Mouse (Mus musculus) embryonic facial prominence, embryonic 11.5 days (tissue): ENCODE measurements around the gene Tuba1b. TPM values are rescaled to one million over a fixed set of nuclear protein-coding genes. Genes with fewer than 3 reads are reported as not detected.

ENCODE experiments used
- ATAC-seq: fragments of 200-750 bp; cut with Nextera tagmentation; replicated peaks from 2 replicates; pipeline ENCODE4 v1.8.0; 2017; ENCODE audit warnings: low read depth; ENCODE audit not compliant: insufficient number of reproducible peaks, low FRiP score, low TSS enrichment
- DNase-seq: peaks from one replicate; pipeline ENCODE4 v3.0.0-alpha.2; 2015; ENCODE audit warnings: low spot score
- H3K27ac ChIP-seq: fragments of 300-500 bp; sonication (generic); replicated peaks from 2 replicates; pipeline ENCODE4 v1.5.1; 2014; ENCODE audit warnings: mild to moderate bottlenecking, low read depth, low read length, control low read depth
- H3K27me3 ChIP-seq: fragments of 300-500 bp; sonication (generic); 2 replicates; pipeline ENCODE4 v1.6.1; 2014; ENCODE audit warnings: mild to moderate bottlenecking, low read length, moderate library complexity, mixed read lengths; ENCODE audit not compliant: control insufficient read depth, insufficient read depth
- H3K36me3 ChIP-seq: fragments of 300-500 bp; sonication (generic); replicated peaks from 2 replicates; pipeline ENCODE4 v1.6.1; 2014; ENCODE audit warnings: low read depth, mild to moderate bottlenecking, low read length, moderate library complexity, mixed read lengths; ENCODE audit not compliant: control insufficient read depth, insufficient read depth
- H3K4me1 ChIP-seq: fragments of 300-500 bp; sonication (generic); 2 replicates; pipeline ENCODE4 v1.6.1; 2014; ENCODE audit warnings: low read length, mixed read lengths; ENCODE audit not compliant: control insufficient read depth, insufficient read depth
- H3K4me2 ChIP-seq: fragments of 300-500 bp; sonication (generic); 2 replicates; pipeline ENCODE4 v1.6.1; 2014; ENCODE audit warnings: low read depth, mild to moderate bottlenecking, control low read depth, low read length, moderate library complexity
- H3K4me3 ChIP-seq: fragments of 300-500 bp; sonication (generic); 2 replicates; pipeline ENCODE4 v1.5.1; 2014; ENCODE audit warnings: low read depth, low read length, control low read depth
- H3K9ac ChIP-seq: fragments of 300-500 bp; sonication (generic); replicated peaks from 2 replicates; pipeline ENCODE4 v1.6.1; 2014; ENCODE audit warnings: mild to moderate bottlenecking, control low read depth, low read length
- H3K9me3 ChIP-seq: fragments of 300-500 bp; sonication (generic); replicated peaks from 2 replicates; pipeline ENCODE4 v1.6.1; 2016; ENCODE audit warnings: mild to moderate bottlenecking, low read length, inconsistent platforms, mixed read lengths; ENCODE audit not compliant: control insufficient read depth
- WGBS: fragments of 180-500 bp; shearing (Covaris S2); extraction: QIAGEN DNeasy Blood & Tissue Kit; methylation state at CpG from one replicate; pipeline ENCODE4 v1.1.7; 2014; 5-methylcytosine and 5-hydroxymethylcytosine counted together
- polyA plus RNA-seq: library from polyadenylated mRNA; unstranded; fragments of >200 nt; fragmentation: Nextera tagmentation; extraction: Ambion mirVana; gene quantifications from 2 replicates; pipeline ENCODE4 v1.2.1, GENCODE M21; 2014

Tuba1b gene
- polyA plus RNA-seq, 1 experiment from 2014 or later: 2,291 TPM

DNA sequence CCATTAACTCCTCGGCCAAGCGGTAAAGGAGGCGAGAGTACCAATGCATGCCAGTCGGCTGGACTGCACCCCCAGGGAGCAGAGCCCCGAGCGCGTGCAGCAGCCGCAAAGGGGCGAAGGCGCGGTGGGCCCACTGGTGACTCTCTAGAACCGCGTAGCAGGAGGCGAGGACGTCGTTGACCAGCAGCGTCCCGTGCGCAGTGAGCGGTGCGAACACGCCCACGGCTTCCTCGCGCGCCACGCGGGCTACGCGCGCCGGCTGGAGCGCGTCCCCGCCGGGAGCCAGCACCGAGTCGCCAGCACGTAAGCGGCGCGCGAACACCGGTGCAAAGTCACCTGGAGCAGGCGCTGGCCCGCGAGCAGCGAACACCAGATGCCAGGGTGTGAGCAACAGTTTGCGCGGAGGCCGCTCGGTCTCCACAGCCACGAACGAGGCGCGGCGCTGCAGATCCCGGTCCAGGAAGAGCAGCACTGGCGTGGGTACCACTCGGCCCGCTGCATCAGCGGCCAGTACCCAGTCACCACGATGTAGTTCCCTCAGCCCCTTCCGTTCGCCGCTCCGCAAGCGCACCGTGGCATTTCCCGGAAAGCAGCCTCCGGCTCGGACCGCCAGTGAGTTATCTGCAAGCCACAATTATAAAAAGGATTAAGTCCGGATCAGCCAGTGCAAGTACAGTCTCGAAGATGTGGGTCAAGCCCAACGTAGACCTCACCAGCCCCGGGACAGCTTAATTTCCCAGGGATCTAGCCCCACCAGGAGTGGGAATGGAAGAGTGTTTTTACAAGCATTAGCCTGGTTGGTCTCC, 40.2 kb downstream of the Tuba1b start, which contains the start of gene Rhebl1:
Gene Rhebl1 (minus strand): TSS at position 601 of the 806 bp plus-strand sequence.
- Histone ChIP-seq H3K9ac (peak within 1 kb of the TSS; percentile 57), H3K27ac (no peak within 1 kb of the TSS), H3K27me3 (peaks cover 72% of the 10 kb centered on the region), H3K36me3 (no peaks in the 10 kb centered on the region), H3K4me2 (peak within 1 kb of the TSS; percentile 97), H3K4me1 (peaks cover 21% of the 10 kb centered on the region), H3K9me3 (no peaks in the 10 kb centered on the region), H3K4me3 (peak within 1 kb of the TSS; percentile 47)
- WGBS: under 1% methylated on average over 77 of the region's 77 CpGs
- DNase-seq: peak; percentile 52
- no peak for ATAC-seq

DNA sequence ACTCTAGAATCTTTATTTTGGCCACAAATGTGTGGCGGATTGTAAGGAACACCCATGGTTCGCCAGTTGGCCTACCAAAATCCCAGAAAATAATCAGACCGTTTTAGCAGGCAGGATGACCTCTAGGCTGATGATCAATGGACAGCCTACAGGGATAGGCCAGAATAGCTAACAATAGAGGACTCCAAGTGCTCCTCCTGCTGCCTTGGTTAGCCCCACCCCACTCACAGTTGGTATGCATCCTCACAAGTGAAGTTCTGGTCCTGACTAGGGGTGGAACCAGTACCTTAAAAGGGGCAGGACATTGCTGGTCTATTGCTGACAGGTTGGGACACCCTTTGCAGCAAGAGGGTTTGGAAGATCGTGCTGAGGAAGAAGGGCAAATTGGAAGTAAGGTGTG, 41.3 kb downstream of the Tuba1b start:
- no peak for ATAC-seq
- no peak for DNase-seq
- Histone ChIP-seq H3K4me2 (no peak overlapping the region), H3K4me1 (peaks cover 18% of the 10 kb centered on the region), H3K4me3 (no peak overlapping the region), H3K9me3 (no peaks in the 10 kb centered on the region), H3K27ac (no peak overlapping the region), H3K36me3 (no peaks in the 10 kb centered on the region), H3K9ac (no peak overlapping the region), H3K27me3 (peaks cover 61% of the 10 kb centered on the region)
- 44% methylated on average over 4 of the region's 4 CpGs for WGBS

GRCm38 (mm10) chr15:98891907-98892606, 42.3 kb downstream of the Tuba1b start:
- H3K4me3 ChIP-seq: no peak overlapping the region
- peaks cover 52% of the 10 kb centered on the region for H3K27me3 ChIP-seq
- no peak overlapping the region for H3K9ac ChIP-seq
- WGBS: 44% methylated on average over 6 of the region's 6 CpGs
- no peak overlapping the region for H3K27ac ChIP-seq
- DNase-seq (peak; percentile 82), ATAC-seq (no peak)
- no peaks in the 10 kb centered on the region for H3K36me3 ChIP-seq
- H3K9me3 ChIP-seq: no peaks in the 10 kb centered on the region
- H3K4me1 ChIP-seq: peaks cover 16% of the 10 kb centered on the region
- no peak overlapping the region for H3K4me2 ChIP-seq

DNA sequence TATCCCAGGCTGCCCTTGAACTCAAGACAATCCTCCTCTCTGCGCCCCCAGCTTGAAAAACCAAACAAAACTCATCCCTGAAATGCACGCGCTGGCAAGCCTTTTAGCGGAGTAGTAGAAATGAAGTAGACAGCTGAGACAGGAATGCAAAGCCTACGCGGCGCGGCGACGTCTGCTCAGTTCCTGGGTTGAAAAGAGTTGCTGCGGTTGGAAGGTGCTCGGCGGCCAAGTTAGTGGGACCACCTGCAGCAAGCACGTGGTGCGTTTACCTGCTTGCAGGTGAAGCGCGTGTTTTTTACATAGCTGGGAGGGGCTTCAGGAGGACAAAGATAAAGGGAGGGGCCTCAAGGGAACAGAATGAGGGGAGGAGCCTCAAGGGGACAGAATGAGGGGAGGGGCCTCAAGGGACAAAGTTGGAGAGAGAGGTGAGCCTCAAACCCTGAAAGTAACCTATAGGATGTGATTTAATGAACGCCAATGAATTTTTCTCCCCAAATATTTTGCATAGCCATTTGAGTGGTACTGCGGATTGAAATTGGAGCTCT, 43.1 kb downstream of the Tuba1b start:
- ATAC-seq (no peak), DNase-seq (no peak)
- Histone ChIP-seq H3K27ac (no peak overlapping the region), H3K36me3 (no peaks in the 10 kb centered on the region), H3K9ac (no peak overlapping the region), H3K4me2 (peak overlapping the region; percentile 15; the same call in 1 of the 2 replicates), H3K4me3 (no peak overlapping the region), H3K4me1 (peaks cover 16% of the 10 kb centered on the region), H3K27me3 (peaks cover 45% of the 10 kb centered on the region), H3K9me3 (no peaks in the 10 kb centered on the region)
- WGBS: 9% methylated on average over 19 of the region's 19 CpGs

DNA sequence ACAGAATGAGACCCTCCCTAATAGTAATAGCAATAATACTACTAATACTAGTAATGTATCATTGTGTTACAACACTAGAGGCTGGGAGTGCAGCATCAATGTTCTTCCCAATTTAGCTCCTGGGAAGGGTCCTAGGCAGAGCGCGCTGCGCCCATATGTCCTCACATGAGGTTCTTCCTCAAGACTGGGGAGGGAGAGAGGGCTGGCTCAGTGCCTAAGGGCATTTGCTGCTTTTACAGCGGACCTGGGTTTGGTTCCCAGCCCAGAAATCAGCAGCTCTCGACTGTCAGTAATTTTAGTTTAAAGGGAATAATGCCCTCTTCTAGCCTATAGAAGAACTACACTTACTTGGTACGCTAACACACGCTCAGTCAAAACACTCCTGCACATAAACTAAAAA, 46.8 kb downstream of the Tuba1b start:
- Histone ChIP-seq H3K9me3 (no peaks in the 10 kb centered on the region), H3K9ac (no peak overlapping the region), H3K36me3 (no peaks in the 10 kb centered on the region), H3K27me3 (peaks cover 9% of the 10 kb centered on the region), H3K4me3 (no peak overlapping the region), H3K4me1 (no peaks in the 10 kb centered on the region), H3K27ac (no peak overlapping the region), H3K4me2 (no peak overlapping the region)
- no peak for DNase-seq
- ATAC-seq: no peak
- WGBS: 79% methylated on average over 7 of the region's 7 CpGs

- ATAC-seq: no peak
- H3K27ac ChIP-seq: no peak overlapping the region
- H3K27me3 ChIP-seq: peaks cover 7% of the 10 kb centered on the region; the same call in 1 of the 2 replicates
- H3K4me2 ChIP-seq: no peak overlapping the region
- 62% methylated on average over 8 of the region's 8 CpGs for WGBS
- no peaks in the 10 kb centered on the region for H3K36me3 ChIP-seq
- no peak overlapping the region for H3K9ac ChIP-seq
- no peaks in the 10 kb centered on the region; the same call in 1 of the 2 replicates for H3K4me1 ChIP-seq
- no peaks in the 10 kb centered on the region for H3K9me3 ChIP-seq
- no peak for DNase-seq
- no peak overlapping the region for H3K4me3 ChIP-seq
These were observed 47.5 kb downstream of the Tuba1b start for GRCm38 (mm10) chr15:98886667-98887387.

DNA sequence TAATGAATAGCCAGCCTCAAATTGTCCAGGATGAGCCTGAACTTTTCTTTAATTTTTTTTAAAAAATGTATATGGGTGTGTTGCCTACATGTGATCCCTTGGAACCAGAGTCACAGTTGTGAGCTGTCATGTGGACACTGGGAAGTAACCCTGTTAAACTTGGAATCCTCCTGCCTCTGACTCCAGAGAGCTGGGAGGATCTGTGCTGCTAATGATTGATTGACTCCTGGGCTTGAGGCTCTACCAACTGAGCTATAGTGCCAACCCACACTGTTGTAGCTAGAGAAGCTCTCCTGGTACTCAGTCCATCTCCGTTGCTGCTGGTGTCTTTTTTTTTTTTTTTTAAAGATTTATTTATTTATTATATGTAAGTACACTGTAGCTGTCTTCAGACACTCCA, 50.3 kb downstream of the Tuba1b start:
- no peak overlapping the region for H3K9ac ChIP-seq
- ATAC-seq (no peak), DNase-seq (no peak)
- H3K27ac ChIP-seq: no peak overlapping the region
- no peaks in the 10 kb centered on the region; the same call in 1 of the 2 replicates for H3K4me1 ChIP-seq
- no peak overlapping the region for H3K4me3 ChIP-seq
- H3K27me3 ChIP-seq: no peaks in the 10 kb centered on the region
- no peaks in the 10 kb centered on the region for H3K9me3 ChIP-seq
- no peaks in the 10 kb centered on the region for H3K36me3 ChIP-seq
- no peak overlapping the region for H3K4me2 ChIP-seq
- WGBS: 81% methylated on average over 1 of the region's 1 CpGs
